Mouse (Mus musculus) myocyte (in vitro differentiated cells): ENCODE measurements at regions not wholly inside any gene's neighbourhood (a gene's known extent, or its start where the extent isn't known, plus 50 kb on each side); places are given as distances from the start of the nearest gene placed in this dataset.

Experiments used
- H3K27me3 ChIP-seq: one replicate; pipeline ENCODE4 v1.6.1; 2011; ENCODE audit not compliant: control insufficient read depth, insufficient read depth, insufficient read length
- H3K36me3 ChIP-seq: one replicate; pipeline ENCODE4 v1.6.1; 2011; ENCODE audit not compliant: control insufficient read depth, insufficient read depth
- H3K4me2 ChIP-seq: one replicate; pipeline ENCODE4 v1.6.1; 2011; ENCODE audit warnings: low read depth, control low read depth
- H3K4me3 ChIP-seq: one replicate; pipeline ENCODE4 v1.5.1; 2011; ENCODE audit warnings: mild to moderate bottlenecking, control low read depth, moderate library complexity
- H3K79me2 ChIP-seq: one replicate; pipeline ENCODE4 v1.6.1; 2011; ENCODE audit not compliant: control insufficient read depth, insufficient read depth
- H3ac ChIP-seq: one replicate; pipeline ENCODE4 v1.6.1; 2011; ENCODE audit not compliant: control insufficient read depth, insufficient read length
- CEBPB ChIP-seq: IDR thresholded peaks from 2 replicates; pipeline ENCODE4 v1.6.1; 2011; ENCODE audit warnings: mild to moderate bottlenecking, moderate library complexity; ENCODE audit not compliant: poor library complexity, insufficient read depth, severe bottlenecking
- E2F4 ChIP-seq: IDR thresholded peaks from one replicate; pipeline ENCODE4 v1.6.1; 2011; ENCODE audit warnings: mild to moderate bottlenecking, control low read depth, moderate library complexity; ENCODE audit not compliant: insufficient read depth
- MAX ChIP-seq: IDR thresholded peaks from one replicate; pipeline ENCODE4 v1.6.1; 2011; ENCODE audit warnings: low read depth, mild to moderate bottlenecking, control low read depth
- MYOD1 ChIP-seq, 3 experiments: IDR thresholded peaks; one replicate each; pipeline ENCODE4 v1.6.1; 2011; ENCODE audit warnings: control low read depth in 2 of 3, low read depth in 2 of 3, mild to moderate bottlenecking in 2 of 3, moderate library complexity in 1 of 3; ENCODE audit not compliant: insufficient read length in 2 of 3, control insufficient read depth in 1 of 3
- MYOG ChIP-seq, 3 experiments: IDR thresholded peaks; one replicate each; pipeline ENCODE4 v1.6.1; 2011; ENCODE audit warnings: control low read depth in 2 of 3, low read depth in 2 of 3, mild to moderate bottlenecking in 2 of 3; ENCODE audit not compliant: insufficient read length in 2 of 3, control insufficient read depth in 1 of 3, insufficient read depth in 1 of 3
- POLR2A ChIP-seq: IDR thresholded peaks from one replicate; pipeline ENCODE4 v1.6.1; 2011; ENCODE audit warnings: low read depth, mild to moderate bottlenecking, control low read depth, moderate library complexity; ENCODE audit not compliant: insufficient read length
- POLR2AphosphoS2 ChIP-seq: IDR thresholded peaks from one replicate; pipeline ENCODE4 v1.6.1; 2011; ENCODE audit warnings: low read depth, control low read depth; ENCODE audit not compliant: insufficient read length
- REST ChIP-seq: IDR thresholded peaks from one replicate; pipeline ENCODE4 v1.6.1; 2011; ENCODE audit warnings: mild to moderate bottlenecking, control low read depth, moderate library complexity; ENCODE audit not compliant: insufficient read depth, insufficient read length
- SRF ChIP-seq: IDR thresholded peaks from one replicate; pipeline ENCODE4 v1.6.1; 2011; ENCODE audit warnings: low read depth; ENCODE audit not compliant: control insufficient read depth, insufficient read length
- TCF12 ChIP-seq: IDR thresholded peaks from one replicate; pipeline ENCODE4 v1.6.1; 2011; ENCODE audit warnings: mild to moderate bottlenecking, control low read depth; ENCODE audit not compliant: poor library complexity, insufficient read depth, severe bottlenecking
- TCF3 ChIP-seq: IDR thresholded peaks from one replicate; pipeline ENCODE4 v1.6.1; 2011; ENCODE audit warnings: low read depth, control low read depth; ENCODE audit not compliant: insufficient read length
- USF1 ChIP-seq: IDR thresholded peaks from one replicate; pipeline ENCODE4 v1.6.1; 2011; ENCODE audit warnings: low read depth, mild to moderate bottlenecking, control low read depth, moderate library complexity

GRCm38 (mm10) chr14:58352986-58353385 is 282.6 kb downstream of the Fgf9 start:
- Histone ChIP-seq H3K36me3 (no peaks in the 10 kb centered on the region), H3K79me2 (no peaks in the 10 kb centered on the region), H3K27me3 (no peaks in the 10 kb centered on the region), H3ac (no peak overlapping the region), H3K4me3 (no peak overlapping the region), H3K4me2 (no peak overlapping the region)
- TF ChIP-seq POLR2AphosphoS2: no peak
- no peak for TF ChIP-seq POLR2A
- no peak for TF ChIP-seq USF1
- TF ChIP-seq TCF12: no peak
- TF ChIP-seq CEBPB: no peak
- TF ChIP-seq E2F4: no peak
- TF ChIP-seq TCF3: no peak
- no peak for TF ChIP-seq MYOG (IDR thresholded peaks at IDR 0.05; ENCODE audit: control insufficient read depth in 1 of 3, insufficient read depth in 1 of 3, insufficient read length in 2 of 3, low read depth in 2 of 3)
- TF ChIP-seq REST: no peak
- TF ChIP-seq MYOD1 (IDR thresholded peaks at IDR 0.05; ENCODE audit: control insufficient read depth in 1 of 3, insufficient read length in 2 of 3, low read depth in 2 of 3): no peak
- no peak for TF ChIP-seq MAX
- TF ChIP-seq SRF: no peak

GRCm38 (mm10) chr14:58336148-58336547 is 265.8 kb downstream of the Fgf9 start:
- TF ChIP-seq CEBPB (no peak), POLR2A (no peak), TCF12 (no peak), MYOD1 (IDR thresholded peaks at IDR 0.05; ENCODE audit: control insufficient read depth in 1 of 3, insufficient read length in 2 of 3, low read depth in 2 of 3) (no peak), POLR2AphosphoS2 (no peak), SRF (no peak), TCF3 (no peak), MYOG (IDR thresholded peaks at IDR 0.05; ENCODE audit: control insufficient read depth in 1 of 3, insufficient read depth in 1 of 3, insufficient read length in 2 of 3, low read depth in 2 of 3) (no peak), MAX (no peak), E2F4 (no peak), REST (no peak), USF1 (no peak)
- Histone ChIP-seq H3K4me2 (no peak overlapping the region), H3ac (no peak overlapping the region), H3K27me3 (no peaks in the 10 kb centered on the region), H3K79me2 (no peaks in the 10 kb centered on the region), H3K36me3 (no peaks in the 10 kb centered on the region), H3K4me3 (no peak overlapping the region)

- no peaks in the 10 kb centered on the region for H3K79me2 ChIP-seq
- no peaks in the 10 kb centered on the region for H3K36me3 ChIP-seq
- H3K4me3 ChIP-seq: no peak overlapping the region
- H3K4me2 ChIP-seq: no peak overlapping the region
- no peaks in the 10 kb centered on the region for H3K27me3 ChIP-seq
- TF ChIP-seq MAX: no peak
- TF ChIP-seq MYOD1 (IDR thresholded peaks at IDR 0.05; ENCODE audit: control insufficient read depth in 1 of 3, insufficient read length in 2 of 3, low read depth in 2 of 3): no peak
- TF ChIP-seq USF1: no peak
- no peak for TF ChIP-seq SRF
- TF ChIP-seq TCF12: no peak
- no peak for TF ChIP-seq POLR2AphosphoS2
- no peak for TF ChIP-seq REST
- TF ChIP-seq MYOG (IDR thresholded peaks at IDR 0.05; ENCODE audit: control insufficient read depth in 1 of 3, insufficient read depth in 1 of 3, insufficient read length in 2 of 3, low read depth in 2 of 3): no peak
- no peak for TF ChIP-seq E2F4
- TF ChIP-seq POLR2A: no peak
- TF ChIP-seq TCF3: no peak
- TF ChIP-seq CEBPB: no peak
- H3ac ChIP-seq: no peak overlapping the region
Observed at GRCm38 (mm10) chr14:58323164-58323563, 252.8 kb downstream of the Fgf9 start.

- Histone ChIP-seq H3K36me3 (no peaks in the 10 kb centered on the region), H3ac (no peak overlapping the region), H3K4me3 (no peak overlapping the region), H3K4me2 (no peak overlapping the region), H3K27me3 (no peaks in the 10 kb centered on the region), H3K79me2 (no peaks in the 10 kb centered on the region)
- TF ChIP-seq E2F4: no peak
- TF ChIP-seq TCF3: no peak
- no peak for TF ChIP-seq SRF
- TF ChIP-seq USF1: no peak
- TF ChIP-seq REST: no peak
- TF ChIP-seq CEBPB: no peak
- TF ChIP-seq MAX: no peak
- no peak for TF ChIP-seq MYOG (IDR thresholded peaks at IDR 0.05; ENCODE audit: control insufficient read depth in 1 of 3, insufficient read depth in 1 of 3, insufficient read length in 2 of 3, low read depth in 2 of 3)
- TF ChIP-seq TCF12: no peak
- TF ChIP-seq MYOD1 (IDR thresholded peaks at IDR 0.05; ENCODE audit: control insufficient read depth in 1 of 3, insufficient read length in 2 of 3, low read depth in 2 of 3): no peak
- no peak for TF ChIP-seq POLR2A
- TF ChIP-seq POLR2AphosphoS2: no peak
Observed at GRCm38 (mm10) chr14:58322461-58322860, 252.1 kb downstream of the Fgf9 start.

GRCm38 (mm10) chr14:58321875-58322274 is 251.5 kb downstream of the Fgf9 start:
- no peaks in the 10 kb centered on the region for H3K27me3 ChIP-seq
- H3K4me2 ChIP-seq: no peak overlapping the region
- no peaks in the 10 kb centered on the region for H3K79me2 ChIP-seq
- H3K36me3 ChIP-seq: no peaks in the 10 kb centered on the region
- TF ChIP-seq CEBPB: no peak
- peak in 2 of 3 experiments; percentile 10 to 46 for TF ChIP-seq MYOD1 (IDR thresholded peaks at IDR 0.05; ENCODE audit: control insufficient read depth in 1 of 3, insufficient read length in 2 of 3, low read depth in 2 of 3)
- no peak overlapping the region for H3K4me3 ChIP-seq
- no peak overlapping the region for H3ac ChIP-seq
